Mouse (Mus musculus) lung, postnatal 4 days (tissue): ENCODE measurements at regions not wholly inside any gene's neighbourhood (a gene's known extent, or its start where the extent isn't known, plus 50 kb on each side); places are given as distances from the start of the nearest gene placed in this dataset.
A peak's percentile ranks its signal among the peaks of the same experiment; 100 is the strongest.
"Not testable (repeated sequence)": the region's sequence is repeated elsewhere in the genome, so short reads cannot be mapped to it uniquely, and the experiment has no call there.

ENCODE experiments used
- DNase-seq, 2 experiments: peaks; one replicate each; pipeline ENCODE4 v3.0.0; 2021

DNA sequence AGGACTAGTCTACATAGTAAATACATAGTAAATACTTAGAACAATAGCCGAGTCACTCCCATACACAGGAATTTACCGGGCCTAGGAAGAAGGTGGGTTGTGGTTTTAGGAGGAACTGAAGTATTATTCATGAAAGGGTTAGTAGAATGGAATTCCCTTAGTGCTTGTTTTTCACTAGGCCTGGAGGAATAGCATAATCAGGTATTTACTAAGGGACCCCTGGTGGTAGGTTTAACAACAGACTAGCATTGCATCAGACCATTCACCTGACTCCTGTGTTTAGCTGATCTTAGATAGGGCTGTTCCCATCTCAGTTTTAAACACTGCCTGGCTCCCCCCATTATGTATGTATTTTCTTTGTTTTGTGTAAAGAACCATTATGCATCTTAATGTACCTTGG is 339.0 kb downstream of the Dync2h1 start:
- not testable (repeated sequence) for DNase-seq

DNA sequence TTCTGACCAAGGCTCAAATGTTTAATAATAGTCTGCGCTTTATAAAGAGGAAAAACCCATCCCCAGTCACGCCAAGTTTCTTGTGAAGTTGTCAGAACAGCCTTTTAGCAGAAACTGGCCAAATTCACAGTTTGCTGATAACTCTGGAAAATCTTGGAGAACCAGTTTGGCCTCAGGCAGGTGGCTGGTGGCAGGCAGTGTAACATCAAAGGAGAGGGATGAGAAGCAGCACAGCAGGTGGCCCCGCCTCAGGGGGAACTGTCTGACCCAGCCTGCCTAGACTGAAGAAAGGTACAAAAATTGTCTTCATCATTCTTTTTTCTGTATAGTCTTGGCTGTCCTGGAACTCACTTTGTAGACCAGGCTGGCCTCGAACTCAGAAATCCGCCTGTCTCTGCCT is 349.3 kb downstream of the Dync2h1 start:
- not testable (repeated sequence) for DNase-seq

DNA sequence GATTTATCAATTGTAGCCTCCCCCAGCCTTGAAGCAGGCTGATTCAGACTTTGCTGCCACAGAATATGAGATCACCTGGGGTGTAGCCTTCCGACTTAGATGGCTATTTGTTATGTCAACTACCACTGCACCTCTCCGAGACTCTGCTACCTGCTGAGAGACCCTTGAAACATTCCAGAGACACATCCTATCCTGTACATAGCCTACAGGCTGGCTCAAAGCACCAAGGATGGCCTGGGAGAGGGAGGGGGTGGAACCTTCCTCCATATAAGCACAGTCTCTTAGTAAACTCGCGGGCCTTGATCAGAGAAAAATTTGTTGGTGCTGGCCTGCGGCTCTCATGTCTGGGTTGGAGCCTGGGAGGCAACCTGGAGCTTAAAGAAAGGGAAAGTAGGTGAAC is 349.8 kb downstream of the Dync2h1 start:
- DNase-seq = no peak

DNA sequence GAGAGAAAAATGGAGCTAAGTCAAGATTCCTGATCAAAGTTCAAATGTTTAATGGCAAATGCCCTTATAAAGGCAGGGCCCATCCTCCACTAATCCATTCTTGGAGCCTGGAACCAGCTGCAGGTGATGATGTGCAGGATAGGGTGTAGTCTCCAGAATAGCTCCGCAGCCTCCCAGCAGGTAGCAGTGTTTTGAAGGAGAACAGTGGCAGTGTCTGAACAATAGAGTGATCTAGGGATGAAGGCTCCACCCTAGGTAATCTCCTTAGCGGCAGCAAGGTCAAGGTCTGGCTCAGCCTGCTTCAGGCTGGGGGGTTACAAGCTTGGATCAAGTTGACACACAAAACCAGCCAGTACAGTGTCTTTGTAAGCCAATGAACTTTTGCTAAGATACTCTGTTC is 351.4 kb downstream of the Dync2h1 start:
- DNase-seq = no peak

DNA sequence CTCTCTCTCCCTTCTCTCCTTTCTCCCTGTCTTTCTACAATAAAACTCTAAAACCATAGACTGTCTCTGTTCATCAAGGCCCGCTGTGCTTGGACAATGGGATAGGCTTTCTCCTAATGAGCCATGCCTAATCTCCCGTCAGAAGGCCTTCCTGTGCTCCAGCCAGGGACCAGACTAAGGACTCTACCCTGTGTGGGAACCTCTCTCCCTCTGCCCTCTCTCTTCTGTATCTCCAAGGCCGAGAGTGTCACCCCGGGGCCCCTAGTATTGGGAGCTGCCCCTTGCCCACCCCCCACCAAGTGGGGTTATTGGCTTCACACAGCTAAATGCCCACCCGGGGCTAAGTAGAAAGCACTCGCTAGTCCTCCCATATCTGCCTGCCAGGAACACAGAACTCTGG is 352.6 kb downstream of the Dync2h1 start:
- DNase-seq = not testable (repeated sequence)

DNA sequence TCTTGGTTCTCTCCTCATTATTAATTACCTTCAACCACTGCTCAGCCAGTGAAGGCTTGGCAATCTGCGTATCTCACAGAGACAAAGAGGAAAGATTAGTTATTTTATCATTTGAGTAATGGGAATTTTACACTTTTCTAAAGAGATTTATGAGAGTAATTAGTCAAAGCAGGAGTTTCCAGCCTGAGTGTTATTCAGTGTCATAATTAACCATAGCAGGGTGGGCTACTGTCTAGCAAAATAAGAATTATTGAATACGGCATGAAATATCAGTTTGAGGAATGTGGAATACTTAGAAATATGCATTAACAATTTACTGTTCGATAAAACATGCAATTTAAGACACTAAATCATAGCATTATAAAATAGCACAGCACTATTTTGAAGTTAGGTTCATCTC is 357.7 kb downstream of the Dync2h1 start:
- DNase-seq = no peak

DNA sequence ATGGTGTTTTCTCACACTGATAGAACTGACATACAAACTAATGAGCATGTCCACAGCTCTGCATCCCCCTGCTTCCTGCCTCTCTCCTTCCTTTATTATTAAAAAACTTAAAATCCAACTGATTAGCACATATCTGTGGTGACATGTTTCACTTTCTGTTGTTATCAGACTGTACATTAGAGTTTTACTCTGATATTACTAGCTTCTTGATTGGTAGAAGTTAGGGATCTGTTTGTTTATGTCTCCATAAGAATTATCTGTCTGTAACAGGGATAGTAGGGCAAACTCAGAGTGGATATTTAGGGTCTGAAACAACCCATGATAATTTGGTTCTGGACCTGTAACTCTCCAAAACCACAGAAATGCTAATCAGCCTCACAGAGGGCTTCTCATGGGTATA is 358.6 kb downstream of the Dync2h1 start:
- DNase-seq = no peak

DNA sequence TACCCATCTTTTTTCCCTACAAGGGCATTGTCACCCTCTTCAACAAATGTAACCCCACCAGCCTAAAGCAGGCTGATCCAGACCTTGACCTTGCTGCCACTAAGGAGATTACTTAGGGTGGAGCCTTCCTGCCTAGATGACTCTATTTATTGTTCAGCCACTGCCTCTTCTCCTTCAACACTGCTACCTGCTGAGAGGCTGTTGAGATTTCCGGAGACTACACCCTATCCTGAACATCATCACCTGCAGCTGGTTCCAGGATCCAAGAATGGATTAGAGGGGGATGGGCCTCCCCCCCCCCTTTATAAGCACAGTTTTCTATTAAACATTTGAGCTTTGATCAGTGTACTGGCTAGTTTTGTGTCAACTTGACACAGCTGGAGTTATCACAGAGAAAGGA is 360.3 kb downstream of the Dync2h1 start:
- not testable (repeated sequence) for DNase-seq

DNA sequence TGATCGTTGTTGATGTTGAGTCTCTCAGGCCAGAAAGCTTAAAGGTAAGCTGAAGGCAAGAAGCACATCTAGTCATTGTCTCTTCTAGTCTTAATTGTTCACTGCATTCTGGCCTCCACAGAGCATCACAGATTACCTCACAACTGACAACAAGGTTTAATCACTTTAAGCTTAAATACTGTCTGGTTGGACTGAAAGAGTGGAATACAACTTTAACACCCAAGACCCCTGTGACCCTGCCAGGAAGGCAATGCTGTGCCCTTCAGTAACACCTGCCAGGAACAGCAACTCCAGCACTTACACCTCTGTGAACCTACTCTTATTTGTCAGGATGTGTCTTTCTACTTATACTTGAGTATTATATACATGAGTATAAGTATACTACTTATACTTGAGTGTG is 360.7 kb downstream of the Dync2h1 start:
- no peak for DNase-seq

DNA sequence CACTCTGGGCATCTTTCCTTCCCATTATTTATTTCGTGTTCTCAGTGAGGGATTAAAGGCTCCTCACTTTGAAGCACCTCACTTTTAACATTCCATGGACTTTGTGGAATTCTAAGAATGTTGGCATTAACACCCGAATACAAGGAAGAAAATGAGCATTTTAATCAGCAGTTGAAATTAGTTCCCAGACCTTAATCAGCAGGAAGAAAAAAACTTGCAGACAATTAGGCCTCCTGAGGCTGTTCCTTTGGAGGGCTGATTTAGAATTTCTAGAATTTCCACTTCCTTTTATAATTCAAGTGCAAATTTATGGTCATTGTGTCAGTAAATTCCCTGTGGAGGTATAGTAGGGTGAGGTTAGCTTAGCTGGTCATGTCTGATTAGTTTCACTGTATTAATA is 407.6 kb downstream of the Dync2h1 start:
- no peak for DNase-seq

DNA sequence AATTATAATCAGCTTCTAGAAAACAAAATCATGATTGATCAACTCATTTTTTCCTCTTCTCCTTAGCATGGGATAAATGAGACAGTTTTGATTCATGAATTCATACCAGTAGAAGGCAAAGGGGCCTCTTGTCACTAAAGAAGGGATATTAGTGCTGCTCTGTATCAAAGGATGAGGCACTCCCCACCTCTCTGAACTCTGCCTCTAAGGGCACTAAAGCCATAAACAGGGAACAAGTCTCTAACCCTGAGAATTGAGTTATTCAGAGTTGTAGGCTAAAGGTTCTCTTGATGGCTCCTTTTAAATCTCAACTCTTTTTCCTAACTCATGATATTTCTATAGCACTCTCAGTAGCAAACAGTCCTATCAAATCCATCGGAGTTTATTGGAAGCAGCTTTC is 442.8 kb downstream of the Dync2h1 start:
- DNase-seq = no peak

DNA sequence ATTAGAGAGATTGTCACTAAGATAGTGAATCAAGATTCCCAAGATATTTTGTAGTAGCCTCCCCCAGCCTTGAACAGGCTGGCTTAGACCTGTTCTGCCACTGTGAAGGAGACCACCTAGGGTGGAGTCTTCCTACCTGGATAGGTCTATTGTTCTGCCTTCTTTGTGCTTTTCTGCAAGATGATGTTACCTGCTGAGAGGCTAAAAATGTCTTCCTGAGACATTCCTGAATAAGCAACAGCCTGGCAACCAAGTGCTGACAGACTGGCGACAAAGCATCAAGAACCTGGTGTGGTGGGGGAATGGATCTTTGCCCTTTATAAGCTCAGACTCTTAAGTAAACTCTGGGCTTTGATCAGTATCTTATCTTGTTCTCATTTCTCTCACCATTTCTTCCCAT is 447.8 kb downstream of the Dync2h1 start:
- DNase-seq = no peak

DNA sequence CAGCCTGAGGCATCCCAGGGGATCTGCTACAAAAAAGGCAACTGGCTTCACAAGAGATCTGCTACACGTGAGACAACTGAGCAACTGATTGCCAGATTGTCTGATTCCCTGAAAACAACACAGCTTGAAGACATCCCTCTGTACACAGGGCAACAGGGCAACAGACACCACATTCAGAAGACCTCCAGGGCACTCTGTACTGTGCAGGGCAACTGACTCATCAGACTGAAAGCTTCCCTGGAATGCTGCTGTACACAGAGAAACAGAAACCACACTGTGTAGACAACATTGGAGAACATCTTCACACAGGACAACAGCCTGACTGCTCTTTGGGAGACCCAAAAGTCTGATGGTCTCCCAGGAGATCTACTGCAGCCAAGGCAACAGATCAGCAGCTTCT is 456.8 kb upstream of the Ddi1 start:
- no peak for DNase-seq

DNA sequence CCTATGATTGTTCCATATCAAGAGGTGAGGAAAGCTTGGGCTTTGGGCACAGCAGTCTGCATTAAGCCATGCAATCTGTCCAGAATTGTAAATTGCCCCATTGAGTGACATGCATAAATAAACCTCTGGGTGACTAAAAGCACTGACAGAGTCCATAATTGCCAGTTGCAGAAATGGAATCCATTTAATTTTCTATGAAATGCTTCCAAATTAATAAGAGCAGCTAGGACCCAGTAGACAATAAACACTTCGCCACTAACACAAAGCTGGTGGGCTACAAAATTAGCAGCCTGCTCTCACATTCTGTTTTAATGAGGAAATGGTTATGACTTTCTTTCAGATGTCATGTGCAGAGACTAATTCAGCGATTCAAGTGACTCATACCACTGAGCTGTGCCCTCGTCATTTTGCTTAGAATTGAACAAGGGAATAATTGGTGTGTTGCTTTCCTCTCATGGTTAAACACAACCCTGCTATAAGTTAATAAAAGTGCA is 407.6 kb upstream of the Ddi1 start:
- no peak for DNase-seq

DNA sequence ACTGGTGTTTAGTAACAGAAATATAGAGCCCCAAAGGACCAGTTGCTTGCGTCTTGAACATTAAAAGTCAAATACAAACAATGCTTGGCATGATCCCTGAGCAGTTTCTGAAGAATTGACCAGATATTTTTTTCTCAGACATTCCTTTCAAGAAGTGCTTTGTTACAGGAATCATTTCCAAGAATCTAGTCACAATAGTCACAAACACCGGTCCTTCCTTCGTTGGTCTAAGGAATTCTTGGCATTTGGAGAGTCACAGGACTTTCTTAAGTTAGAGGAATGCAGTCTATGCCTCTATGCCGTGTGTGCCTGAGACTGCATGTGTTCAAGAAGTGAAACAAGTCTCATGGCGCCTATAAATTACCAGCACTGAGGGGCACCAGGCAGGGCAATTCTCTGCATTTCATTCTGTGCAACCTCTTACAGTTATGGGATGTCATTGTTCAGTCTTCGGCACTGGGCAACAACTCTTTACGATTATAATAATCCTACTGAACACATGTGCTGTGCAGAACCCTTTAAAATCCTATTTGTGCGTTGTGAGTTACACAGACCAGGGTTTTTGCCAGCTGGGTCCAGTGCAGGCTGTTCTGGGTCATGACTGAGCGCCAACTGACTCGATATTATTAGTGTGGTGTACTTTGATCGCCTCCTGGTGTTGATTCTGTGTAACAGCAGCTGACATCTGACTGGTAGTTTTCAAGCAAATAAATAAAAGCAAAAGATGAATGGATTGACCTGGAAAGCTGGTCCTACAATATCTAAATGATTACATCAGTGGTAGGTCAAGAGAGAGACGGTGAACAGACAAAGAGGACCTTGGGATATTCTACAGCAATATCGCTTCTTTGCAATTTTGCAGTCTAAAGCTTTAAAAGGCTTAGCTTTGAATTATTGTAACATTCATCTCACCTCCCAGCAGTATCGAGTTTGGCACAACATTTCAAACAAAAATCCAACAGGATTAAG is 398.6 kb upstream of the Ddi1 start:
- peak; percentile 67 to 76 for DNase-seq

DNA sequence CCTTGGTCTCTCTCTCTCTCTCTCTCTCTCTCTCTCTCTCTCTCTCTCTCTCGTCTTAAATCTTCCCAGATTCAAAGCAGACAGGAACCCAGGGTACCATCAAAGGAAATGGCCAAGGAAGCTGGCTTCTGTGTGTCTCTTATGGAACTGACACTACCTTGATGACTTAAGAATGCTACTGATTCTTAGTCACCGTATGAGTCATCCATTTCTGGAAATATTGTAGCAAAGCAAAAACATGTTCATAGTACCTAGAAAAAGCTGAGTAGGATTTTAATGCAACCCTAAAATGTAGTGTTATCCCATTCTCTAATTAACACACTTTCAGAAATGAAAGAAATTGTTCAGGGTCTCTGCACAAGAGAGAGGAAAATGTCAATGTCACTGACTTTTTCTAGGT is 396.0 kb upstream of the Ddi1 start:
- no peak for DNase-seq

DNA sequence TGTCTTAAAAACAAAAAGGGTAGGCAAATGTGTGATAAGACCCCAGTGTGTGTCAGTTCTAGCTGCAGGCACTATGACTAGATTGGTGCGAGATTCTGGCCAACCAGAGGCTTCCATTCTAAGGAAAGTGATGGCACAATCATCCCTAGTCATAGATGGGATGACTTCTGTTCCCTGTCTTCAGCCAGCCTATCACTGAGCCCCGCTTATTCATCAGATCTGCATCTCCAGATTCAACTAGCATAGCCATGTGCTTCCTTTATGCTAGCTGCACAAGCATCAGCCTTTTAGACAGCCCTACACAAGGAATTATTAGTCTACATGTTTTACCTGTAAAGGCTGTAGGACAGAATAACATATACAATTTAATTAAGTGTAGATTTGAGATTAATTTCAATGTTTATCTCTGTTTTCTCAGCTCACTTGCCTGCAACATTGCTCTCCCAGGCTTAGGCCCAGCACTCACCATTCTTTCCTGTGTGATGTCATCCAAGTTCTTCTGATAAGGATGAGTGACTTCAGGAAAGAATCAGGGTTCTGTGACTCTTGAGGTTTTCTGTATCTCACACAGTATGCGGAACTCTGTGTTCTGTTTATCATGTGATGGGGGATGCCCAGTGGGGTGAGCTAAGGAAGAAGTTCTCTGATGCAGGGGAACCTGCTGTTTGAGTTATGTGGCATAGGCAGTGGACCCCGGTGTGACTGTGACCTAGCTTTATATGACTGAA is 382.8 kb upstream of the Ddi1 start:
- no peak for DNase-seq

DNA sequence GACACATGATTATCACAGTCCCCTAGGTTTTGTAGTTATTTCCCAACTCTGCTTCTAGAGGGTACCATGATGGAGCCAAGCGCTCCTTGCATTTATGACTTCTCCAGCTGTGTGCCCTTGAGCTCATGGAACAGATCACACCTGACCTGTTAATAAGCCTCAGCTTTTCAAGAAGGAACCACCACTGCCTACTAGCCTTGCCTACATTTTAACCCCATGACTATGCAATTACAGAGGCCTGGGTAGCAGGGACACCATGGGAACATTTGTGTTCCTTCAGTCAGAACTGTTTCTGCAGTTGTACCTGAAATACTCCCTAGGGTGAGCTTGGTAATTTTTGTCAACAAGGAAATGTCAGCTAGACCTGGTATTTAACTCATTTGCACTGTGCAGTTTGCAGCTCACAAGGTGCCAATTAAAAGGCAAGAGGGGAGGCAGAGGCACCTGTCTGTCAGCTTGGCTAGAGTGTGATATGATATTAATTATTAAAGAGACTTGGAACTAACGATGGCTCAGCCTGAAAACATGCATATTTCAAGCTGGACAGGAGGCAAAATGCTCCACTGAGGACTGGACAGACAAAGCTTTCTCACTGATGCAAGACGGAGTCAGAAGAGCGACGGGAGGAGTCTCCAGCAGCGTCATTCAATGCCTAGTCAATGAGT is 382.1 kb upstream of the Ddi1 start:
- DNase-seq = no peak

DNA sequence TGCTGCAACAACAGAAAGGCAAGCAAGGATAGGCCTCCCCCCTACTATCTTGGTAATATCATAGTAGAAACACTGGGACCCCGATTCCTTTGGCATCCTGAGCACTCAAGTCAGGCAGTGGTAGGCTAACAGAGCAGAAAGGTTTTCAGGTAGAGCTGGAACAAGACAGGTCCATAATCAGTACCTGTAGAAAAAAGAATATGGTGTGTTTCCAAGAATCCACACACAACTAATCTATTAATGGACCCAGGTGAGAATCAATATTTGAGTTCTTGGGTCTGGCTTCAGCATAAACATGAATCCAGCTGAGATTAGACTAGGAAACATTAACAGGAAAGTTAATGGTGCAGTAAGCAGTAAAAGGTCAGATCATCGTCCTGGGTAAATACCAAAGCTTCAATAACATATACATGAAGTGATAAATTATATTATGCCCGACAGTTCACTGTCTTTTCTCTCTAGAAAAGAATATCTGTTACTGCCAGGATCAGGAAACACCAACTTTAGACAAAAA is 376.2 kb upstream of the Ddi1 start:
- DNase-seq = no peak

DNA sequence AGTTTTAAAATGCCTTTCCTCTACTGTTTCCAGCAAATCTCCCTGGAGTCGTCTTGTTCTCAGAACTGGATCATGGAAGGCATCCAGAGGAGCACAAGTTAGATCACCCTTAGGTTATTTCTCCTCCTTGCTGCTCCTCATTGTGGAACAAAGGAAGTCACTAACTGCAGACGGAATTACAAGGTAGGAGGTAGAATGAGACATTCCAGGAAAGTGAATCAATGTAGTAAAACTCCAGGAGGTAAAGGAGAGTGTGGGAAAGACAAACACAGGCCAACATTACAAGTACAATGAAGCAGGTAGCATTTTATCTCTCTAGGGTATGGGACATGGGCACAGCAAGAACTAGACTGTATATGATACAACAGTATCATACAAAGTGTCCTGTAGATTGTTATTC is 375.7 kb upstream of the Ddi1 start:
- no peak for DNase-seq

DNA sequence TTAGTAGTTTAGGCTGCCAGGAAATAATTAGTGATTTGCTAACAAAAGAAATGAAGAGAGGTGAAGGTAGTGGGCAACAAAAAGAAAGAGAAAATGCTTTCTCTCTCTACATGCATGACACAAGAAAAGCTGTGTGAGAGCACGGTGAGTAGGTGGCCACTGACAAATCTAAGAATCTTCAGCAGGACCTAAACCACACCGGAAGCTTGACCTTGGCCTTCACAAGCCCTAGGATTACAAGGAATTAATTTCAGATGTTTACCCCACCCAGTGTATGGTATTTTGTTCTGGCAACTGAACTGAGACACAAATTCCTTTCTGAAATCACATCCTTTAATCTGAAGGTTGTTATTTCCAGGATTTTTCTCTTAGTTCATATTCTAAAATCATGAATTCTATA is 347.5 kb upstream of the Ddi1 start:
- no peak for DNase-seq

DNA sequence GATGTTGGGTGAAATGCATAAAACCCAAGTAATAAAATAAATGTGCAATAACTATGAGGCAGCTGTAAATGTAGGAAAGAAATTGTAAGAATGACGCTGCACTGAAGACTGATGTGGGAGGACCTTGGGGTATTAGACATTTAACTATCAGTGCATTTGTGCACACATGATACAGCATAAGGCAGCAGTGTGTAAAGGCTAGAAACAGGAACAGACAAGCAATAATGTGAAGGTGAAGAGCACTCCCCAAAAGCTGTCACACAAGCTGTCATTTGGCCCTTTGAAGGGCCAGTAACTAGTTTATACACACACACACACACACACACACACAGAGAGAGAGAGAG is 339.6 kb upstream of the Ddi1 start:
- DNase-seq = no peak
